Mouse (Mus musculus) midbrain, postnatal 0 days (tissue): ENCODE measurements at regions not wholly inside any gene's neighbourhood (a gene's known extent, or its start where the extent isn't known, plus 50 kb on each side); places are given as distances from the start of the nearest gene placed in this dataset.

ENCODE experiments used
- ATAC-seq: fragments of 200-750 bp; cut with Nextera tagmentation; 2 replicates; pipeline ENCODE4 v1.8.0; 2017; ENCODE audit warnings: moderate number of reproducible peaks, mild to moderate bottlenecking, moderate TSS enrichment, moderate library complexity; ENCODE audit not compliant: low FRiP score
- DNase-seq: peaks from one replicate; pipeline ENCODE4 v3.0.0-alpha.2; 2015; ENCODE audit warnings: low spot score
- H3K27ac ChIP-seq: fragments of 300-500 bp; sonication (generic); 2 replicates; pipeline ENCODE4 v1.5.1; 2014; ENCODE audit warnings: low read depth, mild to moderate bottlenecking, low read length, mixed read lengths
- H3K27me3 ChIP-seq: fragments of 300-500 bp; sonication (generic); 2 replicates; pipeline ENCODE4 v1.6.1; 2014; ENCODE audit warnings: low read length, control low read depth, mixed read lengths; ENCODE audit not compliant: insufficient read depth
- H3K36me3 ChIP-seq: fragments of 300-500 bp; sonication (generic); 2 replicates; pipeline ENCODE4 v1.6.1; 2014; ENCODE audit warnings: low read length, control low read depth, mixed read lengths; ENCODE audit not compliant: insufficient read depth
- H3K4me1 ChIP-seq: fragments of 300-500 bp; sonication (generic); 2 replicates; pipeline ENCODE4 v1.6.1; 2014; ENCODE audit warnings: mild to moderate bottlenecking, control low read depth, antibody characterized with exemption, low read length, mixed read lengths; ENCODE audit not compliant: insufficient read depth
- H3K4me2 ChIP-seq: fragments of 300-500 bp; sonication (generic); 2 replicates; pipeline ENCODE4 v1.6.1; 2014; ENCODE audit warnings: low read depth, mild to moderate bottlenecking, low read length, mixed read lengths; ENCODE audit not compliant: poor library complexity, severe bottlenecking
- H3K4me3 ChIP-seq: fragments of 300-500 bp; sonication (generic); 2 replicates; pipeline ENCODE4 v1.5.1; 2014; ENCODE audit warnings: low read depth, mild to moderate bottlenecking, low read length, moderate library complexity
- H3K9ac ChIP-seq: fragments of 300-500 bp; sonication (generic); replicated peaks from 2 replicates; pipeline ENCODE4 v1.6.1; 2014; ENCODE audit warnings: mild to moderate bottlenecking, low read length, moderate library complexity, mixed read lengths; ENCODE audit not compliant: poor library complexity, severe bottlenecking
- H3K9me3 ChIP-seq: fragments of 300-500 bp; sonication (generic); 2 replicates; pipeline ENCODE4 v1.6.1; 2016; ENCODE audit warnings: low read length, control low read depth
- CTCF ChIP-seq: IDR thresholded peaks from 2 replicates; pipeline ENCODE4 v1.5.1; 2016; ENCODE audit warnings: antibody characterized with exemption, mild to moderate bottlenecking
- WGBS: fragments of 180-500 bp; shearing (Covaris S2); extraction: QIAGEN DNeasy Blood & Tissue Kit; methylation state at CpG from one replicate; pipeline ENCODE4 v1.1.7; 2014; 5-methylcytosine and 5-hydroxymethylcytosine counted together

- peaks cover 4% of the 10 kb centered on the region; the same call in 1 of the 2 replicates for H3K4me1 ChIP-seq
- H3K4me2 ChIP-seq: peak overlapping the region; percentile 27
- no peaks in the 10 kb centered on the region for H3K27me3 ChIP-seq
- peak; percentile 11 for DNase-seq
- H3K9ac ChIP-seq: peak overlapping the region; percentile 26; the same call in 1 of the 2 replicates
- 25% methylated on average over 3 of the region's 3 CpGs for whole genome bisulfite sequencing
- ATAC-seq: no peak
- no peak overlapping the region for H3K27ac ChIP-seq
- TF ChIP-seq CTCF: no peak
- H3K4me3 ChIP-seq: no peak overlapping the region
- no peaks in the 10 kb centered on the region for H3K36me3 ChIP-seq
- H3K9me3 ChIP-seq: no peaks in the 10 kb centered on the region
Observed at GRCm38 (mm10) chr4:95105424-95105823, 53.4 kb upstream of the Jun start.

- TF ChIP-seq CTCF: no peak
- no peaks in the 10 kb centered on the region for H3K27me3 ChIP-seq
- H3K4me2 ChIP-seq: peak overlapping the region; percentile 27
- H3K4me1 ChIP-seq: peaks cover 4% of the 10 kb centered on the region; the same call in 1 of the 2 replicates
- ATAC-seq (peak; percentile 52), DNase-seq (peak; percentile 21)
- H3K36me3 ChIP-seq: no peaks in the 10 kb centered on the region
- H3K9ac ChIP-seq: peak overlapping the region; percentile 26; the same call in 1 of the 2 replicates
- H3K4me3 ChIP-seq: peak overlapping the region; percentile 10; the same call in 1 of the 2 replicates
- WGBS: 32% methylated on average over 16 of the region's 16 CpGs
- H3K27ac ChIP-seq: no peak overlapping the region
- no peaks in the 10 kb centered on the region for H3K9me3 ChIP-seq
Observed at GRCm38 (mm10) chr4:95105926-95106622, 54.1 kb upstream of the Jun start.

- Histone ChIP-seq H3K9ac (no peak overlapping the region), H3K27ac (no peak overlapping the region), H3K27me3 (no peaks in the 10 kb centered on the region), H3K4me1 (peaks cover 4% of the 10 kb centered on the region; the same call in 1 of the 2 replicates), H3K36me3 (no peaks in the 10 kb centered on the region), H3K4me2 (no peak overlapping the region), H3K4me3 (no peak overlapping the region), H3K9me3 (no peaks in the 10 kb centered on the region)
- ATAC-seq (no peak), DNase-seq (no peak)
- 71% methylated on average over 10 of the region's 10 CpGs for WGBS
- TF ChIP-seq CTCF: no peak
Observed at GRCm38 (mm10) chr4:95106881-95107665, 55.1 kb upstream of the Jun start.

GRCm38 (mm10) chr4:95108811-95109210 lies 56.8 kb upstream of the Jun start:
- no peak for TF ChIP-seq CTCF
- WGBS: 52% methylated on average over 6 of the region's 6 CpGs
- DNase-seq: no peak
- Histone ChIP-seq H3K27ac (no peak overlapping the region), H3K27me3 (no peaks in the 10 kb centered on the region), H3K9ac (no peak overlapping the region), H3K4me3 (no peak overlapping the region), H3K4me1 (peaks cover 4% of the 10 kb centered on the region; the same call in 1 of the 2 replicates), H3K36me3 (no peaks in the 10 kb centered on the region), H3K9me3 (no peaks in the 10 kb centered on the region), H3K4me2 (no peak overlapping the region)
- ATAC-seq: no peak

GRCm38 (mm10) chr4:95110828-95111227 lies 58.8 kb upstream of the Jun start:
- ATAC-seq (no peak), DNase-seq (no peak)

More at GRCm38 (mm10) chr4:95110828-95111227, 58.8 kb upstream of the Jun start:
- no peak for TF ChIP-seq CTCF
- Histone ChIP-seq H3K36me3 (no peaks in the 10 kb centered on the region), H3K4me3 (no peak overlapping the region), H3K9me3 (no peaks in the 10 kb centered on the region), H3K4me1 (peaks cover 4% of the 10 kb centered on the region; the same call in 1 of the 2 replicates), H3K9ac (no peak overlapping the region), H3K27me3 (no peaks in the 10 kb centered on the region), H3K27ac (no peak overlapping the region), H3K4me2 (no peak overlapping the region)
- 90% methylated on average over 8 of the region's 8 CpGs for WGBS
